Mouse (Mus musculus) myocyte (in vitro differentiated cells): Measurements from ENCODE around the gene Gpc6.

Experiments
- POLR2A ChIP-seq: IDR thresholded peaks from one replicate; pipeline ENCODE4 v1.6.1; 2011; ENCODE audit warnings: low read depth, mild to moderate bottlenecking, control low read depth, moderate library complexity; ENCODE audit not compliant: insufficient read length
- SRF ChIP-seq: IDR thresholded peaks from one replicate; pipeline ENCODE4 v1.6.1; 2011; ENCODE audit warnings: low read depth; ENCODE audit not compliant: control insufficient read depth, insufficient read length

GRCm38 (mm10) chr14:117346372-117346885, 421.3 kb downstream of the Gpc6 start:
- TF ChIP-seq POLR2A, result no peak
- TF ChIP-seq SRF, result no peak
